Mouse (Mus musculus): ENCODE data around the gene D10Wsu102e. TPM values are rescaled to one million over a fixed set of nuclear protein-coding genes. Genes with fewer than 3 reads are reported as not detected.
A peak's percentile ranks its signal among the peaks of the same experiment; 100 is the strongest.

D10Wsu102e gene
- total and polyA plus RNA-seq, 2 experiments: 0.13 to 0.28 TPM

- no peak for DNase-seq (ENCODE audit: extremely low read depth, low read depth, low spot score)
- no peaks in the 10 kb centered on the region for H3K79me2 ChIP-seq (ENCODE audit: control insufficient read depth, insufficient read depth, low read length)
- TF ChIP-seq POLR2A (IDR thresholded peaks at IDR 0.05; ENCODE audit: extremely low read depth, insufficient read depth, low read length) (no peak), CTCF (IDR thresholded peaks at IDR 0.05; ENCODE audit: low read depth, low read length) (no peak)
- WGBS: 94% methylated on average over 13 of the region's 13 CpGs
- H3K4me3 ChIP-seq (ENCODE audit: insufficient read depth, low read depth, low read length): no peak overlapping the region
- no peaks in the 10 kb centered on the region for H3K27me3 ChIP-seq (ENCODE audit: control insufficient read depth, insufficient read depth, low read length)
- H3K27ac ChIP-seq (replicated peaks; ENCODE audit: insufficient read depth, low read depth, low read length): no peak overlapping the region
- no peak overlapping the region for H3K9ac ChIP-seq (ENCODE audit: low read depth, low read length)
- H3K4me1 ChIP-seq (ENCODE audit: control insufficient read depth, insufficient read depth, low read length): no peaks in the 10 kb centered on the region
- H3K36me3 ChIP-seq (ENCODE audit: control insufficient read depth, insufficient read depth, low read length): no peaks in the 10 kb centered on the region
These were observed 115.2 kb downstream of the D10Wsu102e start for GRCm38 (mm10) chr10:83475226-83475625.

GRCm38 (mm10) chr10:83477286-83477685 is 117.3 kb downstream of the D10Wsu102e start:
- Histone ChIP-seq H3K27me3 (ENCODE audit: control insufficient read depth, insufficient read depth, low read length) (no peaks in the 10 kb centered on the region), H3K4me3 (ENCODE audit: insufficient read depth, low read depth, low read length) (no peak overlapping the region), H3K27ac (replicated peaks; ENCODE audit: insufficient read depth, low read depth, low read length) (no peak overlapping the region), H3K79me2 (ENCODE audit: control insufficient read depth, insufficient read depth, low read length) (no peaks in the 10 kb centered on the region), H3K9ac (ENCODE audit: low read depth, low read length) (no peak overlapping the region), H3K4me1 (ENCODE audit: control insufficient read depth, insufficient read depth, low read length) (no peaks in the 10 kb centered on the region), H3K36me3 (ENCODE audit: control insufficient read depth, insufficient read depth, low read length) (no peaks in the 10 kb centered on the region)
- TF ChIP-seq POLR2A (IDR thresholded peaks at IDR 0.05; ENCODE audit: extremely low read depth, insufficient read depth, low read length): no peak
- TF ChIP-seq CTCF (IDR thresholded peaks at IDR 0.05; ENCODE audit: low read depth, low read length): no peak
- no peak for DNase-seq (ENCODE audit: extremely low read depth, low read depth, low spot score)
- 85% methylated on average over 5 of the region's 5 CpGs for WGBS

GRCm38 (mm10) chr10:83490506-83490905 is 130.5 kb downstream of the D10Wsu102e start:
- 85% methylated on average over 6 of the region's 6 CpGs for WGBS
- H3K79me2 ChIP-seq (ENCODE audit: control insufficient read depth, insufficient read depth, low read length): no peaks in the 10 kb centered on the region
- H3K9ac ChIP-seq (ENCODE audit: low read depth, low read length): no peak overlapping the region
- no peaks in the 10 kb centered on the region for H3K36me3 ChIP-seq (ENCODE audit: control insufficient read depth, insufficient read depth, low read length)
- no peak for DNase-seq (ENCODE audit: extremely low read depth, low read depth, low spot score)
- TF ChIP-seq CTCF (IDR thresholded peaks at IDR 0.05; ENCODE audit: low read depth, low read length) (no peak), POLR2A (IDR thresholded peaks at IDR 0.05; ENCODE audit: extremely low read depth, insufficient read depth, low read length) (no peak)
- no peak overlapping the region for H3K27ac ChIP-seq (replicated peaks; ENCODE audit: insufficient read depth, low read depth, low read length)
- H3K4me1 ChIP-seq (ENCODE audit: control insufficient read depth, insufficient read depth, low read length): no peaks in the 10 kb centered on the region
- H3K27me3 ChIP-seq (ENCODE audit: control insufficient read depth, insufficient read depth, low read length): no peaks in the 10 kb centered on the region
- H3K4me3 ChIP-seq (ENCODE audit: insufficient read depth, low read depth, low read length): no peak overlapping the region

- no peaks in the 10 kb centered on the region for H3K36me3 ChIP-seq (ENCODE audit: control insufficient read depth, insufficient read depth, low read length)
- no peak for DNase-seq (ENCODE audit: extremely low read depth, low read depth, low spot score)
- no peak overlapping the region for H3K9ac ChIP-seq (ENCODE audit: low read depth, low read length)
- H3K4me3 ChIP-seq (ENCODE audit: insufficient read depth, low read depth, low read length): no peak overlapping the region
- H3K79me2 ChIP-seq (ENCODE audit: control insufficient read depth, insufficient read depth, low read length): no peaks in the 10 kb centered on the region
- 87% methylated on average over 13 of the region's 13 CpGs for WGBS
- H3K27me3 ChIP-seq (ENCODE audit: control insufficient read depth, insufficient read depth, low read length): no peaks in the 10 kb centered on the region
- H3K4me1 ChIP-seq (ENCODE audit: control insufficient read depth, insufficient read depth, low read length): no peaks in the 10 kb centered on the region
- no peak overlapping the region for H3K27ac ChIP-seq (replicated peaks; ENCODE audit: insufficient read depth, low read depth, low read length)
- TF ChIP-seq CTCF (IDR thresholded peaks at IDR 0.05; ENCODE audit: low read depth, low read length): no peak
- TF ChIP-seq POLR2A (IDR thresholded peaks at IDR 0.05; ENCODE audit: extremely low read depth, insufficient read depth, low read length): no peak
These were observed 137.3 kb downstream of the D10Wsu102e start for GRCm38 (mm10) chr10:83497321-83497720.

- Histone ChIP-seq H3K9ac (ENCODE audit: low read depth, low read length) (no peak overlapping the region), H3K36me3 (ENCODE audit: control insufficient read depth, insufficient read depth, low read length) (no peaks in the 10 kb centered on the region), H3K79me2 (ENCODE audit: control insufficient read depth, insufficient read depth, low read length) (no peaks in the 10 kb centered on the region), H3K27me3 (ENCODE audit: control insufficient read depth, insufficient read depth, low read length) (no peaks in the 10 kb centered on the region), H3K4me3 (ENCODE audit: insufficient read depth, low read depth, low read length) (no peak overlapping the region), H3K27ac (replicated peaks; ENCODE audit: insufficient read depth, low read depth, low read length) (no peak overlapping the region), H3K4me1 (ENCODE audit: control insufficient read depth, insufficient read depth, low read length) (no peaks in the 10 kb centered on the region)
- TF ChIP-seq CTCF (IDR thresholded peaks at IDR 0.05; ENCODE audit: low read depth, low read length) (peak; percentile 34; the same call in 1 of the 2 replicates), POLR2A (IDR thresholded peaks at IDR 0.05; ENCODE audit: extremely low read depth, insufficient read depth, low read length) (no peak)
- DNase-seq (ENCODE audit: extremely low read depth, low read depth, low spot score): peak; percentile 29
- 71% methylated on average over 8 of the region's 8 CpGs for WGBS
These were observed 149.1 kb downstream of the D10Wsu102e start for GRCm38 (mm10) chr10:83508962-83509660.

- Histone ChIP-seq H3K9ac (ENCODE audit: low read depth, low read length) (no peak overlapping the region), H3K79me2 (ENCODE audit: control insufficient read depth, insufficient read depth, low read length) (no peaks in the 10 kb centered on the region), H3K36me3 (ENCODE audit: control insufficient read depth, insufficient read depth, low read length) (no peaks in the 10 kb centered on the region), H3K27me3 (ENCODE audit: control insufficient read depth, insufficient read depth, low read length) (no peaks in the 10 kb centered on the region), H3K4me3 (ENCODE audit: insufficient read depth, low read depth, low read length) (no peak overlapping the region), H3K27ac (replicated peaks; ENCODE audit: insufficient read depth, low read depth, low read length) (no peak overlapping the region), H3K4me1 (ENCODE audit: control insufficient read depth, insufficient read depth, low read length) (no peaks in the 10 kb centered on the region)
- TF ChIP-seq POLR2A (IDR thresholded peaks at IDR 0.05; ENCODE audit: extremely low read depth, insufficient read depth, low read length) (no peak), CTCF (IDR thresholded peaks at IDR 0.05; ENCODE audit: low read depth, low read length) (no peak)
- no peak for DNase-seq (ENCODE audit: extremely low read depth, low read depth, low spot score)
- 68% methylated on average over 5 of the region's 5 CpGs for WGBS
These were observed 151.3 kb downstream of the D10Wsu102e start for GRCm38 (mm10) chr10:83511304-83511703.

Measured in liver, adult 2 months (tissue).